Mouse (Mus musculus) G1E (cell line): ENCODE results near the gene Acap3.

ENCODE experiments used
- CTCF ChIP-seq: IDR thresholded peaks from 2 replicates; pipeline ENCODE4 v1.5.1; 2012; ENCODE audit warnings: low read depth, low read length, inconsistent platforms, mixed read lengths
- GATA1 ChIP-seq: IDR thresholded peaks from 2 replicates; pipeline ENCODE4 v1.6.1; 2012; ENCODE audit warnings: borderline replicate concordance, low read length, inconsistent platforms, mixed read lengths
- GATA2 ChIP-seq: IDR thresholded peaks from 2 replicates; pipeline ENCODE4 v1.6.1; 2012; ENCODE audit warnings: low read depth, low read length, inconsistent platforms, borderline replicate concordance
- POLR2AphosphoS5 ChIP-seq: IDR thresholded peaks from 2 replicates; pipeline ENCODE4 v1.6.1; 2012; ENCODE audit warnings: low read depth, low read length, inconsistent platforms; ENCODE audit not compliant: insufficient replicate concordance
- TAL1 ChIP-seq: conservative IDR thresholded peaks from 2 replicates; pipeline ENCODE4 v1.6.1; 2012; ENCODE audit warnings: low read depth, low read length, inconsistent platforms, mixed read lengths

GRCm38 (mm10) chr4:155905634-155906033 is 14.0 kb downstream of the Acap3 start:
- TF ChIP-seq CTCF: no peak
- no peak for TF ChIP-seq GATA1
- TF ChIP-seq TAL1: no peak
- no peak for TF ChIP-seq POLR2AphosphoS5
- TF ChIP-seq GATA2: no peak
